Mouse (Mus musculus) kidney, adult 2 months (tissue): ENCODE results near the gene Mrpl51.

ENCODE experiments used
- CTCF ChIP-seq: fragments of 200-500 bp; conservative IDR thresholded peaks from 2 replicates; pipeline ENCODE4 v1.5.1; 2011; ENCODE audit warnings: low read depth, mild to moderate bottlenecking, control low read depth, low read length, moderate library complexity, mixed read lengths; ENCODE audit not compliant: insufficient read depth, insufficient read length
- POLR2A ChIP-seq: fragments of 200-500 bp; IDR thresholded peaks from one replicate; pipeline ENCODE4 v1.6.1; 2011; ENCODE audit warnings: low read depth, low read length, control low read depth

- TF ChIP-seq CTCF, result no peak
- no peak for TF ChIP-seq POLR2A
Measured at GRCm38 (mm10) chr6:125148251-125148925, 43.2 kb upstream of the Mrpl51 start.
